Mouse (Mus musculus): ENCODE results near the gene Arid2.

- TF ChIP-seq CTCF (IDR thresholded peaks at IDR 0.05; ENCODE audit: low read depth) (no peak), EP300 (optimal IDR thresholded peaks at IDR 0.05) (no peak)
Measured at GRCm38 (mm10) chr15:96238071-96238470, 49.2 kb upstream of the Arid2 start.

Measured in stomach, postnatal 0 days (tissue).